Mouse (Mus musculus) kidney, postnatal 36 days (tissue): ENCODE measurements at regions not wholly inside any gene's neighbourhood (a gene's known extent, or its start where the extent isn't known, plus 50 kb on each side); places are given as distances from the start of the nearest gene placed in this dataset.

ENCODE experiments used
- DNase-seq, 2 experiments: peaks; one replicate each; pipeline ENCODE4 v3.0.0; 2021 to 2022; ENCODE audit warnings: mixed read lengths in 2 of 2

DNA sequence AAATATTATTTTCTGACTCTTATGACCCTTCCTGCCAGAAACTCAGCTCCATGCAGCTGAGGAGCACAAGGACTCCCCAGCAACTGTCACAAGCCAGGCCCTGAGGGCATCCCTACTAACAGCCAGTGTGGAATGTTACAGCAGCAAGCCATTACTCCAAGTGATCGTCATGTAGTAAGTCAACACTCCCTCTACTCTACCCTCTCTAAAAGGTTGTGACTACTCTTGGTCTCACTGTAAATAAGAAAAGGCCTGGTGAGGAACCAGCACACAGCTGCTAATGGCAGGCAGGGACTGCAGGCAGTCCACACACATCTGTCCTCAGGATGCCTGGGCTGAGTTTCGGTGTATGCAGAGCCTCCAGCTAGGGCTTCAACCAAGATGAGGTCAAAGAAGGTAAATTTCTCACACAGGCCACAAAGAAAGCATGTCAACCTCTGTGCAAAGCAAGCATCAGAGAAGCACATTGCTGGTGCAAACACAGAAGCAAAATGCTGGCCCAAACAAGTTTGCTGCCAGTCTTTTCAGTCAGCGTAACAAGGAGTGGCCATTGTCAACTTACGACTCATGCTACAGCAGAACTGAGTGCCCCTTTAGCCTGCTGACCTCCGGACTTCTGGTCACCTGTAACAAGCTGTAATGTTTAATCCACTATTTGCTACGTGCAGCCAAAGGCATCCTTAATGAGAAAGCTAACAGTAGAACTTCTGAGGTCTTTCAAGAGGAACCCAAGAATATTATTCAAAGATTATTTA is 62.9 kb upstream of the Ercc4 start:
- peak; percentile 70 to 85 for DNase-seq

GRCm38 (mm10) chr16:13049321-13049720 is 60.2 kb upstream of the Ercc4 start:
- DNase-seq: no peak

DNA sequence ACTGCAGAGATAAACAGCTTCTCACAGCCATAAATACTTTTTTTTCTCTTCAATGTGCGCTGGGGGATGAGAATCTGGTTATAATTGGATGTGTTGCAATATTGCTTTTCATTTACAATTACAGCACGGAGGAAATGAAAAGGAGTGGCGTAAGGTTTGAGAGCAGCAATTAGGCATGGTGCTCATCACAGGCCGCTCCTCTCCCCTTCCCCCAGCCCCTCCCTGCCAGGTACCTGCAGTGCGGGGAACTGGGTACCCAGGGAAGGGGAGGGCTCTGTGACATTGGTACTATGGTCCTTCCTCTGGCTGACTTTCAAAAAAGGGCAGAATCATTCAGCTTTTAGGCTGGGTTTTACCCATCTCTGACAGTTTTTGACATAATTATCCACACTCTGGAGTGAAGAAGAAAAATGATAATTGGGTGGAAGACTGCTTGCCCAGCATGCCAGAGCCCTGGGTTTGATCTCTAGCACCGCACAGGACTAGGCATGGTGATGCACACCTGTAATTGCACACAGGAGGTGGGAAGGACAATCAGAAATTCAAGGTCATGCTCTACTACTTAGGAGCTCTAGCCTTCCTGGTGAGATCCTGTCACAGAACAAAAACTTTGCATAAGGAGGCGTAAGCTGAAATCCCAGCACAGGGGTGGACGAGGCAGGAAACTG is 59.1 kb upstream of the Ercc4 start:
- no peak for DNase-seq

GRCm38 (mm10) chr16:13054956-13055355 is 54.5 kb upstream of the Ercc4 start:
- DNase-seq: peak in 1 of 2 experiments; percentile 40
